Mouse (Mus musculus): Measurements from ENCODE around the gene Slc30a4. TPM values are rescaled to one million over a fixed set of nuclear protein-coding genes. Genes with fewer than 3 reads are reported as not detected.

Gene Slc30a4
- polyA plus RNA-seq, 1 experiment from 2014 or later: 6.8 TPM

DNA sequence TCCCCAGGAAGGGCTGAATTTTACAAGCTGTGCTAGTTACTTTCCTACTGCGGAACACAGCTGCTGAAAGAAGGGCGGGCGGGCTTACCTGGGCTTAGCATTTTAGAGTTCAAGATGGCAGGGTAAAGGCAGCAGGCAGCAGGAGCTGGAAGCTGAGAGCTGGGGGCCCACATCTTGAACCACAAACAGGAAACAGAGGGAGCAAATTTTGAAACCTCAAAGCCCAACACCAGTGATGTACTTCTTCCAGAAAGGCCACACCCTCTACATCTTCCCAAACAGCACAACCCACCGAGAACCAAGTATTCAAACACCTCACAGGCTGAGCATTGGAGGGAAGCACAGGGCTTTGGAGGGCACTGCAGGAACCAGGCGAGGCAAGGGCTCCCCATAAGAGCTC is 29.6 kb downstream of the Slc30a4 start:
- Histone ChIP-seq H3K4me2 (no peak overlapping the region), H3K4me3 (no peak overlapping the region), H3K27ac (no peak overlapping the region), H3K9ac (no peak overlapping the region), H3K27me3 (no peaks in the 10 kb centered on the region), H3K4me1 (no peaks in the 10 kb centered on the region), H3K9me3 (no peaks in the 10 kb centered on the region), H3K36me3 (no peaks in the 10 kb centered on the region)
- ATAC-seq (ENCODE audit: borderline replicate concordance, extremely low read depth, low FRiP score, low TSS enrichment): no peak
- 53% methylated on average over 5 of the region's 5 CpGs for WGBS

DNA sequence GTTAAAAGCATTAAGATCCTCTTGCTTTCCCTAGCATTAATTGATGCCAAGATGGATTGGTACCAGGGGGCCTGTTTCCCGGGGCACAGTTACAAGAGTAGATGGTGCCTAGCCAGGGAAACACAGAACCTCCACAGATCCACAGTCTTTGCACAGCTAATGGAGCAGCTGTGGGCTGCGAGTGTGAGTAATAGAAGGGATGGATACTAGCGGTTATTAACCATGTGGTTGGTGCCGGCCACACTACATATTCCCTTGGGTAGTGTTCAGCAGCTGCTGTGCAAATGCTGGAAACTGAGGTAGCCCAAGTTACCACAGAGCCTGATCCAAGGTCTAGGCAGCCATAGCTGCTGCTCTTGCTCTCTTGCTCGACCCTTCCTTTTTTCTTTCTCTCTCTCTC is 30.7 kb downstream of the Slc30a4 start:
- Histone ChIP-seq H3K27me3 (no peaks in the 10 kb centered on the region), H3K4me3 (no peak overlapping the region), H3K4me1 (no peaks in the 10 kb centered on the region), H3K9me3 (no peaks in the 10 kb centered on the region), H3K36me3 (no peaks in the 10 kb centered on the region), H3K9ac (no peak overlapping the region), H3K4me2 (no peak overlapping the region), H3K27ac (no peak overlapping the region)
- ATAC-seq (ENCODE audit: borderline replicate concordance, extremely low read depth, low FRiP score, low TSS enrichment): no peak
- WGBS: 60% methylated on average over 5 of the region's 5 CpGs

DNA sequence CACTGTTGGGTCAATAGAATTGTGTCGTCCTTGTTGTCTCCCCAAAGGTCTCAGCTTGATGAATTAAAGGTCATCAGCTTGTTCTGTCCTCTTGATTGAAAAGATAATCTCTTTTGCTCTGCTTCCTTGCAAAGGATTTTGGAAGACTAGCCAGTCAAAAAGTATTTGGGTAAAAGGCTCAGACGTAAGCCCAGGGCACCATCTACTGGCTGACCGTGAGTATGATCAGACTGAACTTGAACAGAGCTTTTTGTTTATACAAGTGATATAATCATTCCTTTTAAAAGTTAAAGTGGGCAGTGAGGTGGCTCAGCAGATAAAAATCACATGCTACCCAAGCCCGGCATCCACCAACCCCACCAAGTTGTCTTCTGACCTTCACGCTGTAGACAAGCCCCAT is 34.6 kb downstream of the Slc30a4 start:
- H3K9ac ChIP-seq: no peak overlapping the region
- H3K4me1 ChIP-seq: no peaks in the 10 kb centered on the region
- WGBS: 17% methylated on average over 5 of the region's 5 CpGs
- H3K9me3 ChIP-seq: no peaks in the 10 kb centered on the region
- H3K36me3 ChIP-seq: no peaks in the 10 kb centered on the region
- no peaks in the 10 kb centered on the region for H3K27me3 ChIP-seq
- H3K27ac ChIP-seq: no peak overlapping the region
- ATAC-seq (ENCODE audit: borderline replicate concordance, extremely low read depth, low FRiP score, low TSS enrichment): no peak
- no peak overlapping the region for H3K4me2 ChIP-seq
- H3K4me3 ChIP-seq: no peak overlapping the region

DNA sequence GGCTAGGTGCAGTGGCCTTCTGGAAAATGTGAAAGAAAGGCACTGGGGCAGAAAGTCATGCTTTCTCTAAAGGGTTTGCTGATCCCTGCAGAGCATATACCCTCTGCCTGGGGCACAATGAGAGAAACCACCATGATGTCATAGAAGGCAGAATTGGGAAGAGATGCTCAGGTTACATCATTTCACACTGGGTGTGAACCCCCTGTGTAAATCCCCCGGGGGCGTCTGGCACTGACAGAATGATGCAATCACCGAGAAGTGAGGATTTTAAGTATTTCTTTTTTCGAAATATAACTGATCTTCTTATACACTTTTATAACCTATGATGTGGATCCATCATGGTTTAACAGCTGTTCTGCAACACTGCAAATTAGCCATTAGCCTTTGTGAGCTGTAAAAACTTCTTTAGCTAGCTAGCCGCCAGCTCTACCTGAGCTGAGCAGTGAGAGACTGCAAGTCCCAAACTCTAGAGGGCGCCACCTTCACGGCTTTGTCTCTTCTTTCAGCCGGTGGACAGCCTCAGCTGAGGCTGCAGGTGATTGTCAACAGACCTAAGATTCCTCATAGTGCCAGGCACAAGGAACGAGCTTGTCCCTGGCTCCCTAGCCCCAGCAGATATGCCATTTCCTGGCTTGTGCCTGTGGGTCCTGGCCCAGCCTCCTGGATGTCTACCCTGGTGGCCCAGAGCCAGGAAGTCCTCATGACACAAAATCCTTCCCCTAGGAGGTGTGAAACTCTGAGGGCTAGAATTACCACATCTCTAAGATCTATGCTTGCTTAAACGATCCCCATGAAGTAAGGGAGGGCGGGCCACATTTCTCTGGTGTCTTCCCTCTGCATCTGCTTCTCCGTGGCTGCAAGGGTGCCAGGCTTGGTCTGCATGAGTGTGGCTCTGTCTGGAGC is 36.2 kb downstream of the Slc30a4 start:
- Histone ChIP-seq H3K27ac (no peak overlapping the region), H3K9ac (no peak overlapping the region; the same call in 1 of the 2 replicates), H3K4me3 (no peak overlapping the region), H3K9me3 (no peaks in the 10 kb centered on the region), H3K4me2 (no peak overlapping the region), H3K36me3 (no peaks in the 10 kb centered on the region), H3K4me1 (no peaks in the 10 kb centered on the region), H3K27me3 (no peaks in the 10 kb centered on the region)
- ATAC-seq (ENCODE audit: borderline replicate concordance, extremely low read depth, low FRiP score, low TSS enrichment): no peak
- WGBS: 38% methylated on average over 12 of the region's 12 CpGs

DNA sequence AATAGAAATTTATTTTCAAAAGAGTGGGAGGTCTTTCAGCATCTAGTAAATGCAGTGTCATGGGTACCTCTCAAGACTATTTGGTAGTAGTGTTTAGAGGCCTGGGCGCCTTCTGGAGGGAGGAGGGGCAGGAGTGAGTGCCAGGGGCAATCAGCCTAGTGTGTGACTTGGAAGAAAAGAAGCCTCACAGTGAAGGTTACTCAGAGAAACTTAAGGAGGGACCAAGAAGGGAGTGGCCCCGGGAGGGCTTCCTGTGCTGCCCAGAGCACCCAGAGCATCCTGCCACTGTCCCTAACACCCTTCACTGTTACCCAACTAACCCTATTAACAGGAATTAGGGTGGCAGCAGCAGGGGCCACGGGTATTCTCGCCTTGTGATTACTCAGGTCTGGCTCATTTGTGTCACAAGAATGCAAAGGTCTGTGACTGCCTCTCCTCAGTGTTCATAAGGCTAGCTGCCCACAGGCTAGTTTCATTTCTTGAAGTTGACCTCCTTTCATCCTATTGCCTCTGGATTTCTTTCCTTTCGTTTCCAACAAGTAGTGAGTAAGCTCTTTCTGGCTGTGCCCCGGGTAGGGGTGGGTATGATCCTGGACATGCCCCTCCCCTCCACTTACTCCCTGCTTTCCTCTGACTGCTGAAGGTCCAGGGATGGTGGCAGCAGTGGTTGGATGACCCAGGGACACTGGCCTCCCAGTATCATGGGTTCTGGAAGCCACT is 37.0 kb downstream of the Slc30a4 start:
- no peaks in the 10 kb centered on the region for H3K4me1 ChIP-seq
- H3K9ac ChIP-seq: no peak overlapping the region
- H3K27me3 ChIP-seq: no peaks in the 10 kb centered on the region
- H3K4me3 ChIP-seq: no peak overlapping the region
- H3K9me3 ChIP-seq: no peaks in the 10 kb centered on the region
- WGBS: 38% methylated on average over 6 of the region's 6 CpGs
- H3K4me2 ChIP-seq: no peak overlapping the region
- no peak overlapping the region for H3K27ac ChIP-seq
- ATAC-seq (ENCODE audit: borderline replicate concordance, extremely low read depth, low FRiP score, low TSS enrichment): no peak
- no peaks in the 10 kb centered on the region for H3K36me3 ChIP-seq

DNA sequence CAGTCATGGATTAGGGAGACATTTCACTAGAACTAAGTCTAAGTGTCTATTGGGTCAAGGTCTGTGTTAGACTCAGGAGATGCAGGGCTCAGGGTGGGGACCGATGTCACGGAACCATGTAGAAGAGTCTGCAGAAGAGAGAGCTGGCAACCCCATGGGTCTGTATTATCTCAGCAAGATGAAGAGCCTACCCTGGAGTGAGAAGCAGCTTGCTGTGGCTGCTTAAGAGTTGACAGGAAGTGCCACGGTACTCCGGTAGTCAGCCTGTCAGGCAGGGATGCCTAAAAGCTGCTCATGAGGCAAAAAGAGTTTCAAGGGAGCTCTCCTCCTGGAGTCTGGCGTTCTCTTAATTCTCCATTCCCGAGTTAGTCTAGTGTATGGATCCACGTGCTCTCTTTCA is 42.6 kb downstream of the Slc30a4 start:
- Histone ChIP-seq H3K4me1 (no peaks in the 10 kb centered on the region), H3K36me3 (no peaks in the 10 kb centered on the region), H3K27ac (no peak overlapping the region), H3K4me3 (no peak overlapping the region), H3K27me3 (no peaks in the 10 kb centered on the region), H3K9me3 (no peaks in the 10 kb centered on the region), H3K9ac (no peak overlapping the region), H3K4me2 (no peak overlapping the region)
- no peak for ATAC-seq (ENCODE audit: borderline replicate concordance, extremely low read depth, low FRiP score, low TSS enrichment)
- WGBS: 76% methylated on average over 7 of the region's 7 CpGs

DNA sequence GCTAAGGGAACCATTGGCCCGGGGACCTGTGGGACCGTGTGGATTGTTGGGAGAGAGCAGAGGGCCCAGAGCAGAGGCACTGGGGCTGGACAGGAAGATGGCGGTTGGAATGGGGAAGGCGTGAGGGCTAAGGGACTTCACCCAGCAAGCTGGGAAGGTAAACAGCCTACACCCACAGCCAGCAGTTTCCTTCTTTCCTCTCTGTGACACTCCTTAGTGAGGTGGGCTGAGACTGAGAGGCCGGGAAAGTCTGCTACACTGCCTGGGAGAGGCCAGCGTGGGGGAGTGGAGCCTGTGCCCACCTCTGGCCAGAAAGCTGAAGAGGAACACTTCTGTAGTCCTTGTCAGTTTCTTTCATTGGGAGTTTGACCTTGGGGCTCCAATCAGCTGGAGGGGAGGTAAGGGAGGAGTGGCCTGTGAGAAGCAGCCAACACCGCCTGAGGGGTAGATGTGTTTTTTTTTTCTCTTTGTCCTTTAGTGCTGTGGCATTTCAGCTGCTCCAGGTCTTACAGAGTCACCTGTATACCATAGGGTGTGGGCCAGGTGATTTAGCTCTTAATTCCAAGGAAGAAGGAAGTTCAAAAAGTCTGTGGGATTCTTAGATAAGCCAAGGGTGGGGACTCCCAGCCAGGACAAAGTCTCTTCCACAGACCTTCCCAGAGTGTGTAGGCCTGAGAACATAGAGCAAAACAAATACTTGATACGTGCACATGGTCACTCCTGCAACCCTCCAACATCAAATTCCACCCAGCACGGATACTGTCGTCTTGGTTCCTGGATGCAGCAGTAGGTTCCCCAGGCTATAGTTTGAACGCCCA is 44.5 kb downstream of the Slc30a4 start:
- Histone ChIP-seq H3K9me3 (no peaks in the 10 kb centered on the region), H3K27me3 (no peaks in the 10 kb centered on the region), H3K36me3 (no peaks in the 10 kb centered on the region), H3K9ac (no peak overlapping the region), H3K4me1 (no peaks in the 10 kb centered on the region), H3K4me2 (no peak overlapping the region), H3K27ac (no peak overlapping the region), H3K4me3 (no peak overlapping the region)
- no peak for ATAC-seq (ENCODE audit: borderline replicate concordance, extremely low read depth, low FRiP score, low TSS enrichment)
- 73% methylated on average over 10 of the region's 11 CpGs for WGBS

DNA sequence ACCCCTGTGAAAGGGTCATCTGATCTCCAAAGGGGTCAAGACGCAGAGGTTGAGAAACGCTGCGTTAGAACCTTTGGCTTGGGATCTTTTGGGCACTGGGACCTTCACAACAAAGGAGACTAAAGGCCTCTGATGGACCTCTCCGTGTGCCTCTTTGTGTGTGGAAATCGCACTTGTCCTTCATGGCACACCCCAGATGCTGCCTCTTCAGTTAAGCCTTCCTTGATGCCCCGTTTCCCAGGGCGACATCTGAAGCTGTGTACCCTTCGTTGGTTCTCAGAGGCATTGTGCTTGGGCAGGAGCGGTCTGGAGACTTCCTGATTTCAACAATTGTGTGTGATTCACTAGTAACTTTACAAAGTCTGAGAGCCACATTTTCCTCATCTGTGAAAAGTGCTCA is 45.7 kb downstream of the Slc30a4 start:
- Histone ChIP-seq H3K4me2 (no peak overlapping the region), H3K4me1 (no peaks in the 10 kb centered on the region), H3K27me3 (no peaks in the 10 kb centered on the region), H3K36me3 (no peaks in the 10 kb centered on the region), H3K9ac (no peak overlapping the region), H3K9me3 (no peaks in the 10 kb centered on the region), H3K4me3 (no peak overlapping the region), H3K27ac (no peak overlapping the region)
- WGBS: 49% methylated on average over 9 of the region's 9 CpGs
- no peak for ATAC-seq (ENCODE audit: borderline replicate concordance, extremely low read depth, low FRiP score, low TSS enrichment)

DNA sequence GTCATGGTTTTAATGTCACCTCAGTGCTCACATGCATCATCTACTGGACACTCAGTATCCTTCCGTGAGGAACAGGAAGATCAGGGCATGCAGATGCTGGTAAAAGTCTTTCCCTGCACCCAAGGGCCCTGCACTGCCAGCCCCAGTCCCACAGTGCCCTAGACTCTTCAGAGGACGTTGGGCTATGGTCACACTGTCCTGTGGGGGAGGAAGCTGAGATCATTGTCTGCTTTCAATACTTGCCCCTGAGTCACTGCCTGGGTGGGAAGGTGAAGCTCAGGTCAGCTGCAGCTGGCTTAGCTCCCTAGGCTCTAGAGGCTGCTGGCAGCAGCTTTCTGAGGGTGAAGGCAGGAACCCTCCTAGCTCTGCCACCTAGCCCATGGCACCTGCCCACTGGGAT is 46.4 kb downstream of the Slc30a4 start:
- H3K27ac ChIP-seq: no peak overlapping the region
- no peak overlapping the region for H3K9ac ChIP-seq
- H3K4me1 ChIP-seq: no peaks in the 10 kb centered on the region
- no peak for ATAC-seq (ENCODE audit: borderline replicate concordance, extremely low read depth, low FRiP score, low TSS enrichment)
- no peaks in the 10 kb centered on the region for H3K27me3 ChIP-seq
- no peaks in the 10 kb centered on the region for H3K36me3 ChIP-seq
- H3K4me3 ChIP-seq: no peak overlapping the region
- H3K9me3 ChIP-seq: no peaks in the 10 kb centered on the region
- no peak overlapping the region for H3K4me2 ChIP-seq
- WGBS: 39% methylated on average over 2 of the region's 2 CpGs

DNA sequence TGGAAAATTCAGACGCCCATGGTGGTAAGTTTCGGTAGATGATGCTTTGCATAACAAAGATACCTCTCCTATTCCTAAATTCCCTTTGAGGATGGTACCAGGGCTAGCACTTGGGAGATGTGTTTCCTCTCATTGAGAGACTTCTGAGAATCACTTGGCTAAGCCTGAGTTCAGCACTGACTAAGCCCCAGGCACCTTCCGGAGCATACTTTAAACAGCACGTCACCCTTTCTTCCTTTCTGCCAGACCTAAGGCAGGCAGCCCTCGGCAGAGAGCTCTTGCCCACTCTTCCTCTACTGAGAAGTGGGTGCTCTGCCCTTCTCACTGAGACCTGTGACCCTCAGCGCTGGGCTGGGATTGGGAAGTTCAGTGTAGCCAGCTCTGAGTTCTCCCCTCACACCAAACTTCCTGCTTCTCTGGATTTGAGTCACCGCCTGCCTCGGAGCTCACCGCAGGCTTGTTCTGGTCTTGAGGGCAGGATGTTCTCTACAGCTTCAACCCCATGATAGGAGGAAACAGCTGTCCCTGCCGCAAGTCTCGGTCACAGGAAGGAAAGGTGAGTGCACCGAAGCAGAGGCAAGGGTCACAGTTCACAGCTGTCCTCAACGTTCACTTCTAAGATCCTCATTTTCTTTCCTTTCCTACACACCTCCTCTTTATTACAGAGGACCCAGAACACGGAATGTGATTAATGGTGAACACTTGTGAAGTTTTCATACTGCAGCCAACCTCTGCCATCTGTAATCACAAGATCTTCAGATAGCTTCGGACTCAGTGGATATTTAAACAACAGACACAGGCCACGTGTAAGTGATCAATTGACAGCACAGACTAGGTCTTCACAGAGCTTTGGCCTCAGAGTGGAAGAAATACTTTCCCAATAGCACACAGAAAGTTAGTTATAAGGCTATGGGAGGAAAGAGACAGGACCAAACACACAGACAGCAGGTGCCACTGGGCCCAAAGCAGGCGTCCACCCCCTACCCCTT is 50.1 kb downstream of the Slc30a4 start:
- Histone ChIP-seq H3K4me1 (no peaks in the 10 kb centered on the region), H3K9me3 (no peaks in the 10 kb centered on the region), H3K36me3 (no peaks in the 10 kb centered on the region), H3K27me3 (no peaks in the 10 kb centered on the region), H3K27ac (no peak overlapping the region), H3K4me3 (no peak overlapping the region), H3K4me2 (no peak overlapping the region), H3K9ac (no peak overlapping the region)
- 39% methylated on average over 17 of the region's 17 CpGs for WGBS
- 0 out of 2 replicates have a peak, but pooled peaks have one; percentile 39 for ATAC-seq (ENCODE audit: borderline replicate concordance, extremely low read depth, low FRiP score, low TSS enrichment)

DNA sequence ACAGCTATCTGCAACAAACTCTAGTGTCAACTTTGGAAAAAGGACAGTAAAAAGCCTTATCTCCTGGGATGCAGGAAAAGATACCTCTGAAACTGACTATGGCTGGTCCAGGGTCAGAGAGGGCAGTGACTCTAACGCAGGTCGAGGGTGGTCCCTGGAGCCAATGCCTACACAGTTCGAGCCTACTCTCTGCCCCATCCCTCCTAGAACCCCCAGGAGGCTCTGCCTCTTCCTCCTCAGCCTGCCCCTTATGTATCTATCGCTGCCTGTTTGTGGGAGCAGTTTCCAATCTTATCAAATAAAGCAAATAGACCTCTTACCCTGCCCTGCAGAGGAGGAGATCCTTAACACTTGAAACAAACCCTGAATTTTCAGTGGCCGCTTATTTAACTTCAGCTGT is 63.8 kb downstream of the Slc30a4 start:
- Histone ChIP-seq H3K9me3 (no peaks in the 10 kb centered on the region), H3K9ac (no peak overlapping the region), H3K4me2 (no peak overlapping the region), H3K4me3 (no peak overlapping the region), H3K27ac (no peak overlapping the region), H3K4me1 (peaks cover 5% of the 10 kb centered on the region; the same call in 1 of the 2 replicates), H3K27me3 (peaks cover 24% of the 10 kb centered on the region), H3K36me3 (no peaks in the 10 kb centered on the region)
- ATAC-seq (ENCODE audit: borderline replicate concordance, extremely low read depth, low FRiP score, low TSS enrichment): no peak
- 23% methylated on average over 5 of the region's 5 CpGs for WGBS

All from lung, embryonic 15.5 days (tissue).